Mouse (Mus musculus) hematopoietic stem cell, adult 5-6 weeks (primary cell): Measurements from ENCODE around the gene Zic4. TPM values are rescaled to one million over a fixed set of nuclear protein-coding genes. Genes with fewer than 3 reads are reported as not detected.

ENCODE experiments used
- ATAC-seq, 2 experiments: fragments of 125-278 bp in 1 of 2; replicated peaks in 1 of 2; 2 replicates each; pipeline ENCODE4 v1.8.0; 2016 to 2017; ENCODE audit warnings: inconsistent platforms in 2 of 2, mild to moderate bottlenecking in 2 of 2, moderate number of reproducible peaks in 2 of 2, low read depth in 1 of 2, moderate TSS enrichment in 1 of 2; ENCODE audit not compliant: low FRiP score in 2 of 2, poor library complexity in 2 of 2, severe bottlenecking in 2 of 2, insufficient read depth in 1 of 2, low TSS enrichment in 1 of 2
- total RNA-seq: library from RNA; stranded (forward); fragments of 172-1452, 232-1000 nt; gene quantifications from 2 replicates; pipeline ENCODE4 v1.2.3, GENCODE M21; 2017

Zic4 gene
- total RNA-seq, 1 experiment from 2014 or later, result not detected

DNA sequence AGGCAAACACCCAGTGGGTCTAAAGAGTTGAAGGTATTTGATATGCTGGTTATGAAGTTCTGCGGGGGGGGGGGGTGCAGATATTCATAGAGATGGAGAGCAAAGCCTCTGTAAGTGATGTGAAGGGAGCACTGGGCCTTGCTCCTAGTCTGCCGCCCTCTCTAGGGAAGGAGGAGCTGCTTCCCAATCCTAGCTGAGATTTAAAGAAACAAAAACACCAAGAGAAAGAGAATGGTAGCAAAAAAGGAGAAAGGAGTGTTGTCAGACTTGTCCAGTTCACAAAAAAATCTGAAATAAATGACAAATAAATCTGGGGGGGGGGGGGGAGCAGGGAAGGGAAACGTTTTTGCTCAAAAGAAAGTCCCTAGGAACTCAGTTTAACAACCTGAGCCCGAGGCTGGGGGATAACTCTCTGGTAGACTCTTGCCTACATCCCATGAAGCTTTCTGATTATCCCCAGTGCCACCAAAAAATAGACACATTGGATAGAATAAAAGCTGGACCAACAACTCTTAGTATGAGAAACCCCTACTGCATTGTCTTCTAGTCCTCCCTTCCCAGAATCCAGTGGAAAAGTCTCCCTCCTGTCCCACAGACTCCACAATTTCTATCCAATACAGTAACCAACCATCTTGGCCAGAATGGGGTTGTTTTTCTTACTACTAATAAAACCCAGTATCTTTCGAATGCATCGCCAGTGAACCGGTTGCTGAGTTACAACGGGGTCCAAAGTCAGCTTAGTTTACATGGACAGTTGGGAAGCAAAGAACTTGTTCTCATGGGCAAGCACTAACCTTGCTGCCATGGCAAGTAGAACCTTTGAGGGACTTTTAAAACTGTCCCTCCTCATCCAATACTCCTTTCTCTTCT, 23.6 kb downstream of the Zic4 start:
- ATAC-seq, result no peak

DNA sequence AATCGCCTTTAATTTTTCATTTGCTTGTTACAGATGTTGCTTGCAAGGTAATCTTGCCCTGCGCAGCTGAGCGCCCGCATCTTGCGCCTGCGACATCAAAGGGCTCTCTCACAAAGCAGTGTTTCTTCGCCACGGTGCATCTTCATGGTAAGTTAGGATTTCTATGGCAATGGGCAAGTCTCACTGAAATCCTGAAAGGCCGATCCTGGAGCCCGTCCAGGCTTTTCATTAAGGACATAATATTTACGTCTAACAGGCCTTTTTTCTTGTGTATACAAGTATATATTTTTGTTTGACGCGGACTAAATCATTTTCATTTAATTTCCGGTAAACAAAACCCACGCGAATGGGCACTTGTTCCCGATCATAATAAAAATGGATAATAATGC, 24.3 kb downstream of the Zic4 start:
- ATAC-seq, result no peak

DNA sequence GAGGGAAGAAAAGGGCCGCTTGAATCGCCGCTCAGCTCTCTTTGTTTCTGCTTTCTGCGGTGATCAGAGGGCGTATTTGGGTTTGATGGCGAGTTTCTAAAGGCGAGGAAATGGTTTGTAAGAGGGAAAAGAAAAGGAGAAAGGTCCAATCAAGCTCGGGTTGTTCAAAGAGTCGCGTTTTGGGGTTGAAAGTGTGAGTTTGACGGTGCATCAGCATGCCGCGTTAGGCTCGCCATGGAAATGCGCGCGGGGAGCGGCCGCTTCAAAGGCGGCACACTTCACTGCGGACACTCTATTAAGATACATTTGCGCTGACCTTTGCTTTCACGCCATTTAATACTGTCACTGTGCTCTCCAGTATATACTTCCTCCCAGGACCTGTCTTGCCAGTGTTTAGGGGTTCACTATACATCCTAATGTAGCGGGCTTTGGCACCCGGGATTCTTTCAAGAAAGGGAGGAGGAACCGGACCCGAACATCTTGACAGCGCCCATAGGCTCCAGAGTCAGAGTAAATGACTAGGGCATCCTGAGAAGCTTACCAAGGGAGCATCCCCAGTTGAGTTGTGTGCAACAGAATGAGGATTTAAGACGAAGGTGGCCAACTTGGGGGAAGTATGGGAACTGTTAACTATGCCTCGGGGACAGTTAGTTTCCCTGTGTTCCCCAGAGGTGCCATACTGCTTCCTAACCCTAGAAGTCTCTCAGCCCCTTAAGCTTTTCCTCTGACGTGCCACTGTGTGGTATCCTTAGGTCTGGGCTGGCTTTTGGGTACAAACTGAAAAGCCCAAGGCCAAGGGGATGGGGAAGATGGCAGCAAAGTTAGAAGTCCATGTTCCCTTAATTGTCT, 24.9 kb downstream of the Zic4 start:
- no peak for ATAC-seq

DNA sequence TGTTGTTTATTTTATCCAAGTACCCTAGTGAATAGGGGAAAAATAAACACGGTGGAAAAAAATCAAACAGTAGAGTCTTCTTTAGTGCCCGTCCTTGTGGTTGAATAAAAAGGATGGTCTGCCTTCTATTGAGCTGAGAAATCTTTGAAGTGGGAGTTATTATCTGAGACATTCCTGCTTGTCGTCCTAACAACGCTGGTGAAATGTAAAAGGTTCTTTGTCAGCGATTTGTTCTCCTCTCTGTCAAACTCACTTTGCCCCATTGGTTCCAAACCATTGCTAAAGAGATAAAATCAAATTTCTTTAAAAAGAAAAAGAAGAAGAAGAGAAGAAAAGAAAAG, 25.5 kb downstream of the Zic4 start:
- ATAC-seq, result no peak

GRCm38 (mm10) chr9:91388173-91388572, 26.0 kb downstream of the Zic4 start:
- no peak for ATAC-seq

- ATAC-seq, result no peak
These were observed 31.3 kb downstream of the Zic4 start for GRCm38 (mm10) chr9:91393376-91394068.

DNA sequence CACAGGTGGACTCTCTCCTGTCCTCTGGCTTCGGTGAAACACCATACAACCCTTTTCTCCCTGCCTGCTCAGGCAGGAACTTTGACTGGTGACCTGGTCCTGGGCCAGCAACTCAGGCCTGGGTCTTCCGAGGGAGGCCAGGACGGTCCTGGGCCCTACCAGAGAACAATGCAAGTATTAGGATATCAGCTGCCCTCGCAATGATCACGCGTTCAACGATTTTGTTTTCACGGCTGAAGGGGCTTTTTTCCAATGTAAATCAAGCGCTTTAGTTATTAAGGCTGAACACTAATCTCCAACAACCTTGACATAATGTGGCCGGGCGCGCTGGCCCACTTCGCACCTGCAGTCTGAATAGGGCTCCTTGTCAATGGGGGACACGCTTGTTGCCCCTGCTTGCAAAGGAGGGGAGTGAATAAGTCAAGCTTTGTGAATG, 32.0 kb downstream of the Zic4 start:
- ATAC-seq, result no peak

DNA sequence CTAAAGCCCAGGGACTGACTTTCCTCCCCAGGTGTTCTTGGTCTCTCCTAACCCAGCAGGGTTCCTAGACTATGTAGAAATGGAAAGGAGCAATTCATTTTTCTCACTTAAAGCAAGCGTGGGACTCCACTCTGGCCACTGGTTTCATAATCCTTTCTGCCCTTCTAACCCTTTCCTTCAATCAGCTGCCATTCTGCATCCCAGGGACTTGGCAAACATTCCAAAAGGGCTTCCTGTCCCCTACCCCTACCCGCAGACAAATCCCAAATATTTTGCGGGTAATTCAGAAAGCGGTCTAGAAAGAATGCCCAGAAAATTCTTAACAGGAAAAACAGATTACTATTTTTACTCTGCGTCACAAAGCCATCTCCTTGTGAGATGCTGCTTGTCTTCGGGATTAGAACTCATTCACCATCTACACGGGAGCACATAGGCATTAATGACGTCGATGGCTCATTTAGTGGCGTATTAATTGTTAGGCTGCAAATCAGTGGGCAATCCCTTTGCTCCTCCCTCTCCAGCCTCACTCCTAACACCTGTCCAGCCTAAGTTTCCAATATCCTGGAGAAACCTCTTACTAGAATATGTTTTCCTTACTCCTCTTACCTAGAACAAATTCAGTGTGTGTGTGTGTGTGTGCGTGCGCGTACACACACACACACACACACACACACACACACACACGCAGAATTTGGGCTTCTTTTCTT, 33.0 kb downstream of the Zic4 start:
- no peak for ATAC-seq

DNA sequence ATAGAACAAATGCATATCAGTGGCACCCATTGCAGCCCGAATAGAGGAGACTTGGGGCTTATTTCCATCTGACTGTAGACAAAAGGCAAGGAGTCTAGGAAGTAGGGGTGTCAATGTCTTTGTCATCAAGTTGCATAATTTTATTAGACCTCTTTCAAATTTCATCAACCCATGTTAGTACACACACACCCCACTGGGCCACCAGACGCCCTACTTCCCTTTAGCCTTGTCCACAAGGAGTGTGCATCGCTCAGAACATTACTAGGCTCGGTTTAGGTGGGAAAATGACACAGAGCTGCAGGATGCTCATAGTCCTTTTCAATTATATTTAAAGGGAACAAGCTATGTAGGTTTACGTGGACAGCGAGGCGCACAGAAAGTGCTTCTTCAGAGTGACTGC, 37.8 kb downstream of the Zic4 start:
- no peak for ATAC-seq

GRCm38 (mm10) chr9:91400482-91401093, 38.4 kb downstream of the Zic4 start:
- ATAC-seq, result no peak

DNA sequence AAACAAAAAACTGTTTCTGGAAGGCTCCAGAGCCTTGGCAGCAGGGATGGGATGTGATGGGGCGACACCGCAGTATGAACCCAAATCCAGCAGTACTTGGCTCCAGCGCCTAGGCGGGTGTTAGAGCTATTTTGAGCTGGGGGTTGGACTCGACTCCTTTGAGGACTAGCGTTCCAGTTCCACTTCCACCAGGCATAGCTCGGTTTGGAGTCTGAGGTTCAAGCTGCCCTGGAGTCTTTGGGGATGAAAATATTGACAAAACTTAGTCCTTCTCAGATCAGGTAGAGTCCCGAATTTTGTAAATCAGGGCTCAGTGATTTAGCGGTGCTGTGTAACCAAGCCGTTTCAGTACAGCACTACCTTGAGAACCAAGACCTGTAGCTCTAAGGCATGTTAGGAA, 39.3 kb downstream of the Zic4 start:
- no peak for ATAC-seq

DNA sequence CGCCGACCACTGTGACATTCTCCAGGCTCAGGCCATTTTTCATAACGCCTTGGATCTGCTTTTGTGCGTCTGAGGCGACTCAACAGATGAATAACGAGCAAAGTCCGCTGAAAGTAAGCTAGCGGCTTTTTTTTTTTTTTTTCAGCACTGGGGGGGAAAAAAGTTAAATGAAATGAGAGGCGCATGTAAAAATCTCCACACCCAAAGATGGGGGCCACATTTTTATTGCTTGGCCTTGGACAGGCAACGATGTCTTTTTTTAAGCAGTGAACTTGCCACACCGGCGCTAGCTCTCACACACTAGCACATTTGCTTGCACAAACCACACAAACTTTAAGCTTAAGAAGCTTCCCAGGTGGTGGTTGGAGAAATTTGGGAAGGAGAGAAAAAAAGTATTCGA, 42.0 kb downstream of the Zic4 start:
- no peak for ATAC-seq

DNA sequence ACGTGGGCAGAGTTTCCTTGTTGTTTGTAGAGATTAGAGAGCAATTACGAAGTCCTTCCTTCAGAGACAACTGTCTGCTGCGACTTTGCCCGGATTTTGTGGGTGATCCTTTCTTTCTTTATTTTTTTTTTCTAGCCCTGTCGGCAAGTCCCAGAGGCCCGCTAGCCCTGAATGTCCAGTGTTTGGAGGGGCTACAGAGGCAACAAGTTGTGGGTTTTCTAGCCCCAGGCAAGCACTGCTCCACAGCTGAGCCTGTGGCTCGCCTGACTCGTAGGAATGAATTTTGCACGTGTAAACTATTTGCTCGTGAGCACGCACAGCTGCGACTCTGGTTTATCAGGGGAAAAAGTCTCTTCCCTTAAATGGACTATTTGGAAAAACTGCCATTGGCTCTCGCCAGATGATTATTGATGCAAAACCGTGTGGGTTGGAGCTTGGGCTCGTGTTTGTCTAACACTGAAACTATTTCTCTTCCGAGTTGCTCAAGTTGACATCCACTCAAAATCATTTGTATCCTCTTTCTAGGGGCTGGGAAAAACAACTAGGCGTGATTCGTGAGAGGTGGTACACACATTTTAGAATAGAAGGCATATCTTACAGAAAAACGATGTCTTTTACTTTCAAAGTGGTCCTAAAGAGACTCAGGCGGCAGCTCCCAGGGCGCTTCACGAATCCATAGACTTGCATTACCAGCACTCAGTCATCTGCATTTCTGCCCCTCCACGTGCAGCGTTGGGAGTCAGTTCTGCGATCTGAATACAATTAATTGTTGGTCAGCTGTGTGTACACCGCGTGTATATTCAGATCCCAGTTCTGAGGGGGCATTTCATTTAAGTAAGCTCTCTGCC, 42.9 kb downstream of the Zic4 start:
- no peak for ATAC-seq

DNA sequence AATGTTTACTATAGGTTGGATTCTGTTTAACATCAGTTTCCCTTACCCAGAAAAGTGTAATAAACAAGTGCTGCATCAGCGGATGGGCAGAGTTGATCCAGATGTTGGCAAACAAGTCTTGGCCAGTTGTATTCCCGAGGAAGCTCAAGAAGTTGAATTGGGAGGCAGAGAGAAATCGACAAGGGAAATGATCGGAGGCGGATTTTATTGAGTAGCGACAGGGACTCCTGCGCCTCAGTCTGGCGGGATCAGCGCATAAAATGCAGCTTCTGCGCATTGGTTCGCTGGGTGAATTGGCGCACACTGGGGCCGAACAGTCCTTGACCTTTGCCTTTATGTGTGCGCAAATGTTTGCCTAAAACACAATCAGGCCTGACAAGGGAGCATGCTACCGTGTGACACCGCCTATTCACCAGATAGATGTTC, 43.6 kb downstream of the Zic4 start:
- ATAC-seq, result no peak; a peak in 1 of 4 replicates

DNA sequence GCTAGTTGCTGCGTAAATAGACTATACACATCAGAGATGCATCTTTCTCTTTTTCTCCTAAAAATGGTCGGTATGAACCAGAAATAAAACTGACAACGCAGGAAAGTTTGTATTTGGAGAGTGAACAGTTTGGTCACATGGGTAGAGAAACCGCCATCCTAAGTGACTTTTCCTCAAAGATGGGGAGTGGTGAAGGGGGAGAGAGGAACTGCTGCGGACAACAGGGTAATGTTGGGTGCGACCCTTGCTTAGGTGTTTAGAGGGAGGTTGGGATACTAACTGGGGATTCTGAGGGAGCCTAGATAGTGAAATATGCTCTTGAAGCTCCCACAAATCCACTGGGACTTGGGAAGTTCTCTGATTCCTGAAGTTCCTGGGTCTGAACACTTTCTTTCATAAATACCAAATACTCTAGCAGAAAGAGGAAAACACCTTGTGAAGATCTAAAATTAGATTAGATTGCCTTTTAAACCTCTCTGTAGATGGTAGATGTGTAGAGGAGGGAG, 44.1 kb downstream of the Zic4 start:
- ATAC-seq, result no peak

- no peak for ATAC-seq
These were observed 47.6 kb downstream of the Zic4 start for GRCm38 (mm10) chr9:91409771-91410170.
